In the genomic region with DNA sequence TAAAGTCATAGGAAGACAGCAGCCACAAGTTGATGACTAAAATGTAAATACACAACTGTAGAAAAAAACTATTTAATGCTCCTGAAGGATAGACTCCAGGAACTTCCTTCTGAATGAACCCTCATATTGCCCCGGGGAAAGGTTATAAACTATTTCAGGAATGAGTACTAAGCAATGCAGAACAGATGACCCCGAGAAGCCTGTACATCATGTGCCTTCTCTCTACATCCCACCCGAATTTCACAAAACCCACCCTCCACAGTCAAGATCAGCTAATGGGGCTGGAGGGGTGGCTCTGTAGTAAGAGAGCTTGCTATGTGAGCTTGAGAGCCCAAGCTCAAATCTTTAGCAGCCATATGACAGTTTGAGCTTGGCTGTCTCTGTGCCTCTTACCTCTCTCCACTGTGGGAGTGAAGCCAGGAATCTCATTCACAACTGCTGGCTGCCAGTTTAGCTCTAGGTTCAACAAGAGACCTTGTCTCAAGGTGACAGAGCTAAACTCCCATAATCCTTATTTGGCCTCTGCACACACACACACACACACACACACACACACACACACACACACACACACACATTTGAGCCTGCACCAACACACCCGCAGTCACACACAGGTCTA, we compare ENCODE assay signal across 15 mouse cellular contexts. TPM values are rescaled to one million over a fixed set of nuclear protein-coding genes. Genes with fewer than 3 reads are reported as not detected.
A peak's percentile ranks its signal among the peaks of the same experiment; 100 is the strongest.
DNase-seq lines count a peak whose midpoint lies in the region; TF ChIP-seq lines count a peak whose summit lies in the region.
"Had no signal": no experiment of that assay in that cellular context is flagged by ENCODE, and none has a peak within 500 bp of the region (broad histone marks: within the 10 kb centered on the region; RNA-seq: fewer than 3 reads in every experiment).

No protein-coding gene starts in this region.

- WGBS in lung, adult 2 months = 73% methylated on average over 4 of the region's 4 CpGs
- 79% methylated on average over 4 of the region's 4 CpGs for WGBS in hindbrain, embryonic 10.5 days

- H3K9me3 ChIP-seq in hindbrain, embryonic 10.5 days = no peaks in the 10 kb centered on the region
- H3K9me3 ChIP-seq: embryonic facial prominence, embryonic 15.5 days; G1E had no signal

- H3K27ac ChIP-seq in hindbrain, embryonic 10.5 days = no peak overlapping the region
- H3K27ac ChIP-seq: embryonic facial prominence, embryonic 15.5 days had no signal

- no peaks in the 10 kb centered on the region for H3K36me3 ChIP-seq in hindbrain, embryonic 10.5 days
- H3K36me3 ChIP-seq: embryonic facial prominence, embryonic 15.5 days; G1E had no signal

- DNase-seq in gastrocnemius, adult 18-20 months (ENCODE audit: low spot score) = peak; percentile 7
- no peak for DNase-seq in gastrocnemius, postnatal 10 days
- DNase-seq in adipocyte (ENCODE audit: low spot score) = peak; percentile 55
- DNase-seq in heart, adult 9 months (ENCODE audit: low spot score in 2 of 2) = peak; percentile 33 to 65
- DNase-seq in kidney, adult 9 months = peak; percentile 41
- no peak for DNase-seq in lung, adult 2 months
- no peak for DNase-seq in frontal cortex, postnatal 10 days (ENCODE audit: low spot score in 2 of 2)
- DNase-seq in hindbrain, embryonic 10.5 days (ENCODE audit: low spot score) = no peak
- DNase-seq: liver, postnatal 0 days; right cerebral cortex, adult 18-20 months had no signal

- no peak for TF ChIP-seq CTCF in lung, adult 2 months (IDR thresholded peaks at IDR 0.05; ENCODE audit: insufficient read depth, low read length)

- H3K4me1 ChIP-seq in lung, adult 2 months (ENCODE audit: control insufficient read depth, insufficient read depth, low read length) = no peaks in the 10 kb centered on the region
- 0 out of 2 replicates have a peak, but pooled peaks cover 4% of the 10 kb centered on the region for H3K4me1 ChIP-seq in hindbrain, embryonic 10.5 days (replicated peaks)
- H3K4me1 ChIP-seq: embryonic facial prominence, embryonic 15.5 days had no signal

- TF ChIP-seq POLR2A in lung, adult 2 months (IDR thresholded peaks at IDR 0.05; ENCODE audit: borderline replicate concordance, extremely low read depth, low read depth, low read length) = no peak

- H3K27me3 ChIP-seq in hindbrain, embryonic 10.5 days (ENCODE audit: insufficient read depth, poor library complexity, severe bottlenecking) = no peaks in the 10 kb centered on the region
- H3K27me3 ChIP-seq: embryonic facial prominence, embryonic 15.5 days had no signal

- H3K4me3 ChIP-seq in lung, adult 2 months (replicated peaks; ENCODE audit: extremely low read depth, low read depth, low read length) = no peak overlapping the region
- no peak overlapping the region for H3K4me3 ChIP-seq in hindbrain, embryonic 10.5 days
- H3K4me3 ChIP-seq: embryonic facial prominence, embryonic 15.5 days had no signal

RNA-seq across cellular contexts. Expression of a gene that starts 54.9 kb away (rescaled TPM):
- total RNA-seq in gastrocnemius, adult 18-20 months (2021) = 10 to 100 TPM; 34.1 to 40.9 TPM
- 10 to 100 TPM; 28.0 to 29.4 TPM for total RNA-seq in gastrocnemius, postnatal 10 days (2021)
- 1.4 and 1.8 TPM in 2 replicates for polyA plus RNA-seq in lung, adult 2 months (2012; rRNA removed)
- polyA plus RNA-seq in hindbrain, embryonic 10.5 days (2016; fragmentation: Nextera tagmentation; extraction: Ambion mirVana) = 28.3 and 28.5 TPM in 2 replicates
- total RNA-seq: G1E; hematopoietic stem cell, adult 5-6 weeks; megakaryocyte, adult 5-6 weeks; neutrophil, adult 5-6 weeks had no signal
- polyA plus RNA-seq: G1E had no signal

Comparison
In these comparisons a context has a peak if more than half of its experiments do, and no peak if none do; other contexts are left out.
1. DNase-seq: peak in gastrocnemius, adult 18-20 months (single experiment), adipocyte (single experiment), heart, adult 9 months (2 of 2) and kidney, adult 9 months (single experiment); none in gastrocnemius, postnatal 10 days (single experiment), lung, adult 2 months (single experiment), frontal cortex, postnatal 10 days (0 of 2) and hindbrain, embryonic 10.5 days (single experiment).